Mouse (Mus musculus): ENCODE measurements around the gene Caml.
A peak's percentile ranks its signal among the peaks of the same experiment; 100 is the strongest.

Gene Caml

GRCm38 (mm10) chr13:55622156-55622648, 603 bp upstream of the Caml start:
- DNase-seq = peak; percentile 44

- peak; percentile 83 for DNase-seq
Observed at GRCm38 (mm10) chr13:55634639-55635127, 11.9 kb downstream of the Caml start, which contains the start of gene Ddx46. Gene Ddx46 (plus strand): TSS chr13:55635027.

- DNase-seq = no peak
Observed at GRCm38 (mm10) chr13:55635146-55635571, 12.4 kb downstream of the Caml start.

- no peak for DNase-seq
Observed at GRCm38 (mm10) chr13:55636185-55636983, 13.6 kb downstream of the Caml start.

GRCm38 (mm10) chr13:55640480-55640879, 17.7 kb downstream of the Caml start:
- peak; percentile 76 for DNase-seq

- DNase-seq = no peak
Observed at GRCm38 (mm10) chr13:55644525-55644924, 21.7 kb downstream of the Caml start.

- DNase-seq = no peak
Observed at GRCm38 (mm10) chr13:55650098-55650497, 27.3 kb downstream of the Caml start.

DNA sequence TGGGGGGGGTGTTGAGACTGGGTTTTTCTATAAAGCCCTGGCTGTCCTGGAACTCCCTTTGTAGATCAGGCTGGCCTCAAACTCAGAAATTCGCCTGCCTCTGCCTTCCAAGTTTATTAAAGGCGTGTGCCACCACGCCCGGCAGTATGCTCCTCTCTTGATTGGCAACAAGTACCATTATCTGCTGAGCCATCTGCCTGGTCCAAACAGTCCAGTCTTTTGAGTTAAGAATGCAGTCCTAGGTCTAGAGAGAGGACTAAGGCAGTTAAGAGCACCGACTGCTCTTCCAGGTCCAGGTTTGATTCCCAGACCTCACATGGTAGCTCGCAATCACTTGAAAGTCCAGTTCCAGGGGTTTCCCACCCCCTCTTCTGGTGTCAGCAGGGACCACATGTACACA, 28.2 kb downstream of the Caml start:
- DNase-seq = no peak

GRCm38 (mm10) chr13:55668550-55668949, 45.7 kb downstream of the Caml start:
- DNase-seq = peak; percentile 20

GRCm38 (mm10) chr13:55672711-55673110, 49.9 kb downstream of the Caml start:
- no peak for DNase-seq

GRCm38 (mm10) chr13:55677364-55677763, 54.6 kb downstream of the Caml start:
- DNase-seq = no peak

Measured in cerebellum, adult 9-10 months (tissue).